Mouse (Mus musculus) CD4-positive naive resting alpha-beta T cell, adult 76 days (primary cell): Measurements from ENCODE around the gene Smad9. TPM values are rescaled to one million over a fixed set of nuclear protein-coding genes. Genes with fewer than 3 reads are reported as not detected.

Source experiments
- total RNA-seq: library from RNA; stranded (reverse); gene quantifications from one replicate; pipeline ENCODE4 v1.2.4, GENCODE M21; 2023

The Smad9 gene
- 0.15 TPM for total RNA-seq

GRCm38 (mm10) chr3:54755145-54756041 is at the start of gene Smad9:
Smad9 (plus strand) TSS chr3:54755582.

GRCm38 (mm10) chr3:54714253-54714652 is 41.1 kb upstream of the Smad9 start, which contains the start of gene Gm21958:
Gm21958 (minus strand) TSS chr3:54714353.

GRCm38 (mm10) chr3:54735247-54736046 is 19.9 kb upstream of the Smad9 start, which contains the start of the genes Exosc8 and Alg5:
Exosc8 (minus strand) TSS chr3:54735393.
Alg5 (plus strand) TSS chr3:54735539.

DNA sequence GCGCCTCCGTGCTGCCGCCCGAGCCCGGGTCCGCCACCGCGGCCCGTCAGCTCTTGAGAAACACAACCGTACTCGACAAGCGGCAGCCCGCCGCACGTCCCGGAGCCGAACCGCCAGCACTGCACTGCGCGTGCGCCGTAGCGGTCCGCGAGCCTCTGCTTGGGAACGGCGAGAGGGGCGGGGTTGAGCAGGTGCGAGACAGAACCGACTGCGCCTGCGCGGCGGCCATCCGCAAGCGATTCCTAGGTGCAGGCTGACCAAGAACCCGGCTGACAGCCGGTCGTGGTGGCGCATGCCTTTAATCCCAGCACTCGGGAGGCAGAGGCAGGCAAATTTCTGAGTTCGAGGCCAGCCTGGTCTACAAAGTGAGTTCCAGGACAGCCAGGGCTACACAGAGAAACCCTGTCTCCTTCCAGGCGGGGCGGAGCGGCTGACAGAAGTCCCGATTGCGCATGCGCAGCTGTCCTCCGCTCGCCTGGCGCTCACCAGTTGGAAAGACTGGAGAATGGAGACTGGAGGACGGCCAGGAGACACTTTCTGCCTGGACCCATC is 52.4 kb downstream of the Smad9 start, which contains the start of gene Rfxap:
Rfxap (minus strand) TSS at position 126 of the 552 bp plus-strand sequence.

Other genes starting within 250 kb of the Smad9 start
- gene Supt20, start 62.8 kb upstream of the Smad9 start, total RNA-seq: 148 TPM
- not detected for gene Gm21958, start 41.2 kb upstream of the Smad9 start, total RNA-seq
- gene Exosc8, start 20.2 kb upstream of the Smad9 start, total RNA-seq: 99.6 TPM
- 25.6 TPM for gene Alg5, start 20.0 kb upstream of the Smad9 start, total RNA-seq
- gene Rfxap, start 52.2 kb downstream of the Smad9 start, total RNA-seq: 36.8 TPM
- not detected for gene Sertm1, start 160.3 kb downstream of the Smad9 start, total RNA-seq